Mouse (Mus musculus): ENCODE results near the gene Pex19. TPM values are rescaled to one million over a fixed set of nuclear protein-coding genes. Genes with fewer than 3 reads are reported as not detected.

The Pex19 gene
- total RNA-seq (2014; fragmentation: Nextera tagmentation) (31.6 and 53.9 TPM in 2 replicates), total RNA-seq (2017) (45.1 and 48.2 TPM in 2 replicates)

- ATAC-seq (replicated peaks; ENCODE audit: low FRiP score, low TSS enrichment, poor library complexity, severe bottlenecking): peak; percentile 83
These were observed at the start of gene Pex19 for GRCm38 (mm10) chr1:172126376-172127347. TSS of gene Pex19 (plus strand) at chr1:172126755.

GRCm38 (mm10) chr1:172077981-172078380, 48.6 kb upstream of the Pex19 start:
- no peak for ATAC-seq (replicated peaks; ENCODE audit: low FRiP score, low TSS enrichment, poor library complexity, severe bottlenecking)

- ATAC-seq (replicated peaks; ENCODE audit: low FRiP score, low TSS enrichment, poor library complexity, severe bottlenecking): peak; percentile 97
These were observed 44.3 kb upstream of the Pex19 start, which contains the start of the genes Copa and Ncstn for GRCm38 (mm10) chr1:172082101-172082898. TSS of gene Copa (plus strand) at chr1:172082529. TSS of gene Ncstn (minus strand) at chr1:172082795.

- peak; percentile 69 for ATAC-seq (replicated peaks; ENCODE audit: low FRiP score, low TSS enrichment, poor library complexity, severe bottlenecking)
These were observed 43.6 kb upstream of the Pex19 start for GRCm38 (mm10) chr1:172082899-172083445.

- ATAC-seq (replicated peaks; ENCODE audit: low FRiP score, low TSS enrichment, poor library complexity, severe bottlenecking): no peak
These were observed 33.0 kb upstream of the Pex19 start for GRCm38 (mm10) chr1:172093522-172093921.

GRCm38 (mm10) chr1:172094295-172094694, 32.3 kb upstream of the Pex19 start:
- ATAC-seq (replicated peaks; ENCODE audit: low FRiP score, low TSS enrichment, poor library complexity, severe bottlenecking): no peak

GRCm38 (mm10) chr1:172095202-172095601, 31.4 kb upstream of the Pex19 start:
- no peak for ATAC-seq (replicated peaks; ENCODE audit: low FRiP score, low TSS enrichment, poor library complexity, severe bottlenecking)

GRCm38 (mm10) chr1:172099325-172100033, 27.1 kb upstream of the Pex19 start:
- no peak for ATAC-seq (replicated peaks; ENCODE audit: low FRiP score, low TSS enrichment, poor library complexity, severe bottlenecking)

- ATAC-seq (replicated peaks; ENCODE audit: low FRiP score, low TSS enrichment, poor library complexity, severe bottlenecking): no peak
These were observed 22.9 kb upstream of the Pex19 start for GRCm38 (mm10) chr1:172103619-172104018.

GRCm38 (mm10) chr1:172105101-172105500, 21.5 kb upstream of the Pex19 start:
- ATAC-seq (replicated peaks; ENCODE audit: low FRiP score, low TSS enrichment, poor library complexity, severe bottlenecking): no peak

- no peak for ATAC-seq (replicated peaks; ENCODE audit: low FRiP score, low TSS enrichment, poor library complexity, severe bottlenecking)
These were observed 18.6 kb upstream of the Pex19 start for GRCm38 (mm10) chr1:172107777-172108477.

GRCm38 (mm10) chr1:172116948-172117347, 9.6 kb upstream of the Pex19 start:
- no peak for ATAC-seq (replicated peaks; ENCODE audit: low FRiP score, low TSS enrichment, poor library complexity, severe bottlenecking)

- ATAC-seq (replicated peaks; ENCODE audit: low FRiP score, low TSS enrichment, poor library complexity, severe bottlenecking): no peak
These were observed 7.5 kb upstream of the Pex19 start for GRCm38 (mm10) chr1:172119100-172119499.

GRCm38 (mm10) chr1:172119720-172120119, 6.8 kb upstream of the Pex19 start:
- peak; percentile 76 for ATAC-seq (replicated peaks; ENCODE audit: low FRiP score, low TSS enrichment, poor library complexity, severe bottlenecking)

GRCm38 (mm10) chr1:172122671-172123070, 3.9 kb upstream of the Pex19 start:
- ATAC-seq (replicated peaks; ENCODE audit: low FRiP score, low TSS enrichment, poor library complexity, severe bottlenecking): no peak

- ATAC-seq (replicated peaks; ENCODE audit: low FRiP score, low TSS enrichment, poor library complexity, severe bottlenecking): no peak
These were observed 2.0 kb upstream of the Pex19 start for GRCm38 (mm10) chr1:172124572-172124971.

- ATAC-seq (replicated peaks; ENCODE audit: low FRiP score, low TSS enrichment, poor library complexity, severe bottlenecking): no peak
These were observed 932 bp downstream of the Pex19 start for GRCm38 (mm10) chr1:172127487-172127886.

- no peak for ATAC-seq (replicated peaks; ENCODE audit: low FRiP score, low TSS enrichment, poor library complexity, severe bottlenecking)
These were observed 2.0 kb downstream of the Pex19 start for GRCm38 (mm10) chr1:172128563-172128962.
